Mouse (Mus musculus): ENCODE measurements around the gene Inpp5k.

DNA sequence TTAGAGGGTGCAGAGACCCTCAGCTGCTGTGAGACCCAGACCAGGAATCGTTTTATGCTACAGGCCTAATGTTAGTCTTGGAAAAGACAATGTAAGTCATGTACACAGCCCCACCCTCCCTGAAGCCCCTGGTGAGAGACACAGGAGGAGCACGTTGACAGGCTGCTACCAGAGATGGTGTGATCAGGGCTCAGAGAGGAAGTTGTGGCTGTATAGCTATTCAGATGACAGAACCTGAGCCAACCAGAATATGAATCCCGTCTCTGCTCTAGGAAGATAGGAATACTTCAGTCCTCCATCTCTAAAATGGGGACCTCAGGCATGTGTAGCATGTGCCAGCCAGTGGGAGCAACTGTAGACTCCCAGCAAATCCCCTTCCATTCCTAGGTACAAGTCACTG lies 37.8 kb downstream of the Inpp5k start:
- TF ChIP-seq EP300 (IDR thresholded peaks at IDR 0.05) (no peak), CTCF (IDR thresholded peaks at IDR 0.05) (no peak)

Data from lung, postnatal 0 days (tissue).